Mouse (Mus musculus) cerebellum, adult 8-10 months (tissue): Measurements from ENCODE around the gene Tmem212.

ENCODE experiments used
- DNase-seq: peaks from one replicate; pipeline ENCODE4 v3.0.0; 2022

Tmem212 gene

DNA sequence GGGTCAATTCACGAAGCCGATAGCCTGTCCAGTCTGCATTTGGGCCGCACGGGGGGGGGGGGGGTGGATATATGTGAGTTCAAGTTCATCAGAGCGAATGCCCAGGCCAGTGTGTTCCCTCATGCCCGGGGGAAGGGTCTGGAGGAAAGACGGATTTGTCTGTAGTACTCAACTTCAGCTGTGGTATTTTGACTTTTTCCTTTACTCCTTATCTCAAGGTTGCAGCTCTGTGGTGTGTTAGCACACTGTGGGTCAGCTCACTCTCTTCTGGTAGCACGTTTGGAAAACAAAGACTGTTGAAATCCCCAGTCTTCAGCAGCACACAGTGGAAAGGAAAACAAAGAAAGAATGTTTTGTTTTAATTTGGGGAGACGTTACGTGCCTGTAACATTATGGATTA is 2.0 kb upstream of the Tmem212 start:
- no peak for DNase-seq

DNA sequence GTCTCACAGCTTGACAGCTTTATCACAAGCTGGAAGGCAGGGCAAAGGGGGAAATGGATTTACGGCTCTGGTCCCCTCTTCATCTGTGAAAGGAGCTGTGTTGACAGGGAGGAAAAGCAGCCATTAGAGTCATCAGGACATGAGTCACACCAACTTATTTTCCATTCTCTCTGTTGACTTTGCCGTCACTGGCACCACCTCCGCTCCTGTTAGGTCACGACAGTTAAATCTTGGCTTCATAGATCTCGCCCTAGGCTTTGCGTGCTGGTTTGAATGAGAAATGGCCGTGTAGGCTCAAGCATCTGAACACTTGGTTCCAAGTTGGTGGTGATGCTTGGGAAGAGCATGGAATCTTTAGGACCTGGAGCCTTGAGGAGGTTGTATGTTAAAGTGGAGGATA is 9.6 kb downstream of the Tmem212 start:
- DNase-seq, result no peak

DNA sequence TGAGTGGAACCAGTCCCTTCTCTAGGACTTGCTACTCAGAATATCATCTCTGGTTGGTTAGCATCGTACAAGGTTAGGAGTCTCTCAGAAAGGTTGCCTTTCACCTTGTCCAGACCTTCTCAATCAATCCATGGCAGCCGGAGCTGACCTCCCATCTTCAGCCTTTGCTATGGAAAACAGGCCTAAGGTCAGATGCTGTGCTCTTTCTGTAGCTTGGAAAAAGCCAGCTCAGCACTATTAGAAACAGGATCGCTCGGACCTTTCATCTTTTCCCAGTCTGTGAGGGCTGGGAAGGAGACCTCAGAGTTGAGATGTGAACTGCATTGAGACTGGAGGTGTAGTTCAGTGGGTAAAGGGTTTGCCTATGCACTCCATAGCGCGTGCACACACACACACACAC is 10.6 kb downstream of the Tmem212 start:
- no peak for DNase-seq

DNA sequence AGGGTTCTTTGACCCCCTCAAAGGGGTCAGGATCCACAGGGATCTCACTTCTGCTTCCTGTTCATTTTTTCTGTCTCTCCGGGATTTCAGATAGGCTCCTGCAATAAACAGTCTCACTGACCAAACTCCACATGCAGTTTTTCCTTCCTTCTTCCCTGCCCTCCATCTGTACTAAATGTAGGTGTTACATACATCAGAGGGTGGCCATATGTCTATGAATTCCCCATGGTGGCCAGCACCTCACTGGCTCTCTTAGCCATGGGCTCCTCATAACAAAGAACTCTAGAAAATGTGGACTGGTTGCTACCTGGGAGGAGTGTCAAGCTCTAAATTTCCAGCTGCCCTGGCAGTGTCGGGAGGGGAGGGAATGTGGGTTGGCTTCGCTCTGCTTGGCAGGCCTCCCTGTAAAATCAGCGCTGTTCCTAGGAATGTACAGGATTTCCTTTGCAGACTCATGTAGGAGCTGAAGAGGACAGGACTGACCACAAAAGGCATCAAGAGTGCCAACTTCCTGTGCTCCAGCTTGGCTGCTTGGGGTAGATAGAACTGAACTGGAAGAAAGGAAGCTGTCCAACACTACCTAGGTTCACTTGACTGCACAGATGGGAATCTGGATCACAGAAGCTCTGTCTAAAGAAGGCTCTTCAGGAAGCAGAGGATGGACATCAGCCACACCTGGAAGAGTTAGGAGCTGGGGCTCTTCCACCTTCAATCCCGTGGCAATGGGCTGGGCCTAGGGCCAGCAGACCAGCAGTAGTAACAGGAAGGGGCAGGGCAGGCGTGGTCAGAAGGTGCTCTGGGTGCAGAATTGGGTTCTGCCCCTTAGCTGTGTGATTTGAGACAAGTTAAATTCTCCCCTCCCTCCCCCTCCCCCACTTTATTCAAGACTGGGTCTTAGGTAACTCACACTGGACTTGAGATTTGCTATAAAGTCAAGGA is 14.0 kb downstream of the Tmem212 start:
- DNase-seq, result no peak

DNA sequence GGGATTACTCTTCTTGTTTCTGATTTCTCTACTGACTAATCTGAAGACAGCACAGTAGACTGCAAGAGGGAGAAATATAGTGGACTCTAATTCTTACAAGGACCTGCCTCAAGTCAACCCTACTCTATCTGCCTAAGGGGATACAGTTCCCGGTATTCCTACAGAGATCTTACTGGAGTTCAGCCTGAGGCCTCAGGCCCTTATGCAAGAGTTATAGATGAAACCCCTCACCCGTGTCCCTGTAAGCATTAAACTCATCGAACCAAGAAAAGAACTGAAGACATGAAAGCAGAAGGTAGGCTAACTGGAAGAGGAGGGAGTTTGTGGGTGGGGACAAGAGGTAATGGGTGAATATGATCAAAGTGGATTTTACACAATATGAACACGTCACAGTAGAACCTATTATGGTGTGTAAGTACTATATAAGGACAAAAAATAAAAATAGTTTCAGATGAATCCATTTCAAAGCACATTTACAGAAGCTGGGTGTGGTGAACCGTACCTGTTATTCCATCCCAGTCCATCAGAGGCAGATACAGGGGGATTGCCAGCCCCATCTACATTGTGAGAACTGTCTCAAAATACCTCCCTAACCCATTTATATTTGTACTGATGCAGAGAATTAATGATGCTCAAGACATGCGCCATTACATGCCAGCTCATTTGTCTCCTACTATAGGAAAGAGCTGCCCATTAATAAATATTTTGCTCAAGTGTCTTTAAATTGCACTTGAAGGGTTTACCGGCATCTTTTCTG is 17.1 kb downstream of the Tmem212 start:
- DNase-seq, result no peak

DNA sequence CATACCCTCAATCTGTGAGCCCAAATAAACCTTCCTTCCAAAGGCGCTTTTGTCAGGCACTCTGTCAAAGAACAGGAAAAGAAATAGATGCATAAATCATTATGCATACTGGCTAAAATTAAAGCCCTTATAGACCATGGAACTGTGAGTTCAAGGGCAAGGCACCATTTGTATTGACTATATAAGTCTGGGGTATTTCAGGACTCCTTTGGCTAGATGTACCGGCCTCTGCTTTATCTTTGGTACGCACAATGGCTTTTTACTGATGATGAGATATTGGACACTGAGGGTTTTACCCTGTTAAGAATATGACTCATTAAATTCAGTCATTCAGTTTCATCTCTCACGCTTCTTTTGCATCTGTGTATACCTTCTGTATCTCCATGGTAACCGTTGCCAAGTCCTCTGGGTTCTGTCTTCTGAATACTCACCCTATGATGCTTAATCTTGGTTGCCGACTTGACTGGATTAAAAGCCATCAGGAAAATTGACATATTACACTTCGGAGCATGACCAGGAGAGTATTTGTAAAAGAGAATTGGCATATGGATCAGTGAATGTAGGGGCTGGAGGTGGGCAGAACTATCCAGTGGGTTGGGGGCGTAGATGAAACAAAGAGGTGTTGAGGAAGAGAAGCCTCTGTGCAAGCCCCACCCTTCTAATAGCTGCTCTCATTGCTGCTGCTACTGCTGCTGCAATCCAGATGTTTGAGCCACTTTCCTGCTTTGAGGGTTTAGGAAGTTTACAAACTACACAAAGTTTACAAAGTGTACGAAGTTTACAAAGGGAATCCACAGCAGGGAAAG is 22.7 kb downstream of the Tmem212 start:
- DNase-seq, result no peak

DNA sequence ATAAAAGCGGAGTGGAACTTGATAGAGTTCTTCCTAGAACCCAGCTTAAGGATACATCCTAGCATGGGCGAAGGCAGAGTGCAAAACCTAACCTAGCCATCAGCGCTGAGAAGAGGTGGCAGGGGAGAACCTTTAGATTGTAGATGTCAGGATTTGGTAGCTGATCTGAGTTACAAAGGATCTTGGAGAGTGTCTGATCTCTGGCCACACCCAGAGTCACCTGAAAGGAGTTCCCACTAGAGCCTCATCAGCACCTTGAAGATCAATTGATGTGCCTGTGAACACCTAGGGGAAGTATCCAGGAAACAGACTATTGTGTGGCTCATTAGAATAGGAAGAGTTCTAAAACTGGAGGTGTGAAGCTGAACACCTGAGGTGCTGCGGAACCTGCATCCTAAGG is 23.7 kb downstream of the Tmem212 start:
- no peak for DNase-seq

DNA sequence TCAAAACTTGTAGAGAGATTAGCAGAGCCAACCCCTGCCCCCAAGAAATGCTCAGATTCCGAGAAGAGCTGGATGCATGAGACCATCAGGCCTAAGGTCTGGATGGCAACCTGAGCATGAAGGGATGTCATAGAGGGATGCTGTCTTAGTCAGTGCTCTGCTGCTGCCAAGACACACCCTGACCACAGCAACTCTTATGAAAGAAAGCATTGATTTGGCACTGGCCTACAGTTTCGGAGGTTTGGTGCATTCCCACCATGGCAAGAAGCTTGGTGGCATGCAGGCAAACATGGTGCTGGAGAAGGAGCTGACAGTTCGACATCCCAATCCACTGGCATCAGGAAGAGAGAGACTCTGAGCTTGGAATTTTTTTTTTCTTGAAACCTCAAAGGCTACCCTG is 24.3 kb downstream of the Tmem212 start:
- no peak for DNase-seq

DNA sequence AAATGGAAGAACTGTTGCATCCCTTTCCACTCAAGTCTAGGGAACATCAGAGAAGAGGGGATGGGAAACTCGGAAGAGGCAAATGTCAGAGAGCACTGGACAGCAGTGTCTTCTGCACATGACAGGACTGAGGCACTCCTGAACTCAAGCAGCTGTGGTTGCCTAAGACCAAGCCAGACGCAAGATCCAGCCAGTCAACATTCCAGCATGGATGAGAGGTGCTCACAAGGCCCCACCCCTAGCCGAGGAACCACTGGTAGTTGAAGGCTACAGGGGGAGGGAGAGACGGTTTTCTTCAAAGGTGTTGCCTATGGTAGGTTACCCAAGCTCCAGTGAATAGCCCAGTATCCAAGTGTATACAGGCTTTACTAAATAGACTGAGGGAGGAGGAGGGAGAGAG is 24.8 kb downstream of the Tmem212 start:
- no peak for DNase-seq

DNA sequence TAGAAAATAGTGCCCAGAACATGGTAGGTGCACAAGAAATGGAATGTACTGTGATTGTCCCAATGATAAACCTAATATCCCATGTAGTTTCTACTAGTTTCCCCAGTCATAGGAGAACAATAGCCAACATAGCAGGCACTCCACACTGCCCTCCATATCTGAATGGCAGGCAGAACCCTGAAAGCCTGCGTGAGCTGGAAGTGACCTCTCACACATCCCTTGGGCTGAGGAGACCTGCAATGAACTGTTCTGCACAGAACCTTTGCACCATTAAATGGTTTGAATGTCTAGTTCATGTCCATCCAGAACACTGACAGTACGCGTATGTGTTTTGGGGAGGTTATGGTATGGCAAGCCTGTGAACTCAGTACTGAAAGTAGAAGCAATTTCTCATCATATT is 27.5 kb downstream of the Tmem212 start:
- DNase-seq, result no peak

DNA sequence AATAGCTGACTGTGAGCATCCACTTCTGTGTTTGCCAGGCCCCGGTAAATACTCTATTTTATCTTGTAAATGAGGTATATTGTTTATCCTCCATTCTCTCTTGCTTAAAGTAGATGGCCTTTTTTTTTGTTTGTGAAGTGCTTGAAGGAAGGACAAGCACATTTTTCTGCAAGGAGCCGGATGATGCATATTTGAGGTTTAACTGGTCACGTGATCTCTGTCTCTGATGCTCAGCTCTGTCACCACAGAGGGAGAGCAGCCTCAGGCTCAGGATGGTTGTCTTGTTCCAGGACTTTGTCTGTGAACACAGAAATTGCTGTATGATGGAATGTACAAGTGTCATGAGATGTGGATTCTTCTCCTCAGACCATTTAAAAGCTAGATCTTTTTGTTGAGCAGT is 28.4 kb downstream of the Tmem212 start:
- no peak for DNase-seq

DNA sequence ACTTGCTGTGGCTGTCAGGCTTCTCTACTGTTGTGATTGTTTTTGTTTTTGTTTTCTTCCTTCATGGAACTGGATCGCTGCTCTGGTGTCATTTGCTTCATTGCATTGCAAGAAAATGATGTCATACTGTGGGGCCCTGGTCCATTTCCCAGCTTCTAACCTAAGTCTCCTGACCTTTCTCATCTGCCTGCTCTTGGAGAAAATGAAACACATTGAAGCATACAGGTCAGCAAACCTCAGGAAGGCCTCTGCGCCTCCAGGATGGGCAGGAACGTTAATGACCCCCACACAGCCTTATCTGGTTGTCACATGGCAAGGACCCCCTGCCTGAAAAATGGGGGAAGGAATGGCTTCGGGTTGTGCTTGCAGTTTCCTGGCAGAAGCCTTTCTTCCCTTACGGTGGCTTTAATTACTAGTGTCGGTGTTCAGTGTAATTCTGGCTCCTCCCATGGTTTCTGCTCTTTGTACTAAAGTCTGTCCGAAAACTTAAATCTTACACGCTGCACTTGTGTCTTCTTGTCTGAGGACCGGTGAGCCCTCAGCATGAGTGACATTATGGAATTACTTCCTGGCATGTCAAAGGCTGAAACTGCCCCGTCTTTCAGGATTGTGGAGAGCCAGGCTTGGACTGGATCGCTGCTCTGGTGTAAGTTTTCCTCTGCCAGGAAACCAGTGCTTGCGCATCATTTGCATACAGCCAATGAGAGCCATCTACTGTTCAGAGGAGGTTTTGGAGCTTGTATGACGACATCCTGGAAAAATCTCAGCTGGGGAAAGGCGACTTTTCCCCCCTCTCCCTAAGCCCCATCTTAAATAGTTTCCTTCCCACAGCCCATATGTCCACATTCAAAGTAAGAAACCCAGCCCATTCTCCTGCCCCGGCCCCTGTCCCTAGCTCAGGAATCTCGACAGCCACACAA is 33.1 kb downstream of the Tmem212 start:
- no peak for DNase-seq

DNA sequence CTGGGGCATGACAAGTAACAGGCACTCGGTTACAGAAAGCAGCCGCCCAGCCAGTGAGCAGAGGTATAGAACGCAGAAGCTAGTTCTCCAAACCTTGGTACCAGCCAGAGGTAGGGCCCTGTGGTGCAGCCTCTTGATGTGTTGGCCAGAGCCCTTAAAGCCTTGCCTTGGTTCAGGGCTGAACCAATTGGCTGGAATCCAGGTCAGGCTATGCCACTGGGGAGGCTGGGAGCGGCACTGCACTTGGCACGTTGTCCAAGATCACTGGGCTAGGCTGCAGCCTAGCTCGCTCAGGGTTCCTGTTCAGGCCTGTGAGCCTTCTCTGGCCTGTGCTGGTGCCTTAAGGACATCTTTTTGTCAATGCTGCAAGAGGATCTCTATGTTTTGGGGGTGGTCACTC is 34.6 kb downstream of the Tmem212 start:
- no peak for DNase-seq

DNA sequence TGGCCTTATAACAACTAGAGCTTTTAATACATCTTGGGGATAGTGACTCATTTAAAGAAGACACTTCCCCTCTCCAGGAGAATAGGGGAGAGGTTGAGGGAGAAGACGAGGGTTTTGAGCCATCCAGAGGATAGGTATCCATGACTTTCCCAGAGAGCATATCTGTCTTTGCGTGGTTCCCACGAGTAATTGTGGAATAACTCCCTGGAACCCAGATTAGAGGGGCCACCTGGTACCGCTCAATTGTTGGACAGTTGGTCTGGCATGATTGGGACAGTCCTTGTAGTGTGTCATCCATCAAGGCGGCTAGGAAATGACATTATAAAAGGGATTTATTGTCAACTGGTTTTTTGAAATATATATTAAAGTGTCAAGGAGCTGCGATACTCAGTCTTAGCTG is 35.1 kb downstream of the Tmem212 start:
- no peak for DNase-seq

DNA sequence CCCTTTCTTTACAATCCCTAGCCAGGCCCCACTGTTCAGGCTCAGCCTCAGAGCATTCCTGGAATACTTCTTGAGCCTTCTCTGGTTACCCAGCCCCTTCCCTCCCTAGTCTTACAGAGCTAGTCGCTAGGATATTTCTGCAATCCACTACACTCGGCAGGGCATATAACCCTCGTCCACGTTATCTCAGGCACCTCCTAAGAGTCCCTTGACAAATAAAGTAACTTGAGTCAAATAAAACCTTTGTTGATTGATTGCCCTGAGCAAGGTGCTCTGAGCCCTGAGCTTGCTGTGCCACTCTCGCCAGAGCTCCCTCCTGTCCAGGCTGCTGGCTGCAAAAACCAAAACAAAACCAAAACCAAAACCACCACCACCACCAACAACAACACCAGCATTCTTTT is 37.0 kb downstream of the Tmem212 start:
- no peak for DNase-seq

DNA sequence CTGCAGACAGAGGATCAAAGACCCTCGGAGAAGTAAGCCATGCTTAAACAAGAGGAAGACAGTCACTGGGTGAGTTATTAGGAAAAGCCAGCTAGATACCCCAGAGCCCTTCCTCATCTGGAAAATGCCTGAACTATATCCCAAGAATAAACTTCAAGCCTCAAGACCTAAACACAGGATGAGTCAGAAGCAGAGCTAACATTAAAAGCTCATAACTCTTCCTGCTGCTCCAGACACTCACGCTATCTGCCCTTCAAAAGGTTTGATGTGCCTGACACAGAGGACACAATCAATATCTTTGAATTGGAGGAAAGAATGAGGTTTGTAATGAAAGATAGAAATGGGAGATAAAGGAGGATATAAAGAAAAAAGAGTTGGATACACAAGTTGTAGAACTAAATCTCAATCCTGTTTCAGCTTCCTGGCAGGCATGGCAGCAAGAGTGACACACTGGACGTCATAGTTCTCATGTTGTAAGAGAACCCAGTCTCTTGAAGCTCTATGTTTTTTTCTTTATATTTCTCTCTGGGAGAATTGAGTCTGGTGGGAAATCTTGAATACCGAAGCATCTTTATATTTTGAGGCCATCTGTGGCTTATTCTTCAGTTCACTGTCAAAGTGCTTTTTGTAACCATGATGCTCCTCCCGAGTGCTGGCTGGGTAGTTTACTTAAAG is 37.6 kb downstream of the Tmem212 start:
- DNase-seq, result no peak

DNA sequence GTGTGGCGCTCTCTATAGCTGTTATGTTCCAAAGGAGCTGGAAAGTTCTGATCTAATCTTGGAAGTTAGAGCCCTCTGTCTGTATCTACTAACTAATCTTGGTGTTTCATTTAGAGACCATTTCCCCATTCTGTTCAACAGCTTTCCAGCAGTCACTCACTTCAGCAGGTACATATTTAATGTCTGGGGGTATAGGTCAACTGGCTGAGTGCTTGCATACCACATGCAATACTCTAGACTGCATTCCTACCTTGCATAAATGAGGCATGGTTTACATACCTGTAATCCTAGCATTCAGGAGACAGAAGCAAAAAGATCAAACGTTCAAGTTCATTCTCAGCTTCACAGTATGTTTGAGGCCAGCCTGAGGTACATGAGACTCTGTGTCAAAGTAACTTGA is 39.9 kb downstream of the Tmem212 start:
- DNase-seq, result no peak

DNA sequence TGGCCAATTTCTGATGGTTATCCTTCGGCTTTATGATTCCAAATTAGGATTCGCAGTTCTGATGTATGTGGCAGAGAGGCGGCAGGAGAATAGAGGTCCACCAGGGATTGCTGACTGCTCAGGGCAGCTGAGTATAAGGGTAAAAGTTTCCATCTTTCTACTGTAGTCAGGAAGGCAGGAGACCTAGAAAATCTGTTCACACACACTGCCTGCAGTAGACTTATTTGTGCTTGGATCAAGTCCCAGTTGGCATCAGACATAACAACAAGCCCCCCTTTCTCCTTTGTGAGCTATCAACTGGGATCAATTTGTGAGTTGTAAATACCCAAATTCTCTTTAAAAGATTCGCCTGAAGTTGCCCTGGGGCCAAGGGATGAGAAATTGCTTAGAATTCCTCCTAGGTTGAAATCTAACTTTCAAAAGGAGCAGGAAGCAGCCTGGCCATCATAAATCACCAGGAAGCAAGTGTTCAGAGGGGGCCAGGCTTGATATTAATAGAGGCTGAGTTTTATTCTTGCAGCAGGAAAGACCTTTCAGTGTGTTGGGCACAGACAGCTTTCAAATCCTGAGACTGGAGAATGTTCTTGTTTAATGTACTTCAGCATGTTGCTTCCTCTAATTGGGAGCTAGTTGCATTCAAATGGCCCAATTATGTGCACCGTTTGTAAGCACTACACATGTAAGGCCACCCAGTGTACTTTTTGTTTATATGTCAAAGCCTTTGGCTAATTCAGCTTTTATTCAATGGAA is 41.6 kb downstream of the Tmem212 start:
- DNase-seq, result no peak

DNA sequence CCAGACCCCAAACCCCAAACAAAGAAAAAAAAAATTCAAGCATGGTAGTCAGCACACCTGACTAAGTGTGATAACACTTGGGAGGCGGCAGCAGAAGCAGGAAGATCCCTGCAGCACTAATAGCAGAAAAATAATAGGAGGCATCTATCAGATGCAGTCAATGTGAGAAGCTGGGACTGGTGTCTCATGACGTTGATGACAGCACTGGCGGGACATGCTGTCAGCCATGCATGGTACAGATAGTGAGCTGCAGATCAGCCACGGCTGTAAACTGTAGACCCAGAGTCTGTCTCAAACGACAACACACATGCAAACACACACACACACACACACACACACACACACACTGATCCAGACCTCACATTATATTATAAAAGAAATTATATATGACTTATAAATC is 52.9 kb downstream of the Tmem212 start:
- DNase-seq, result no peak

DNA sequence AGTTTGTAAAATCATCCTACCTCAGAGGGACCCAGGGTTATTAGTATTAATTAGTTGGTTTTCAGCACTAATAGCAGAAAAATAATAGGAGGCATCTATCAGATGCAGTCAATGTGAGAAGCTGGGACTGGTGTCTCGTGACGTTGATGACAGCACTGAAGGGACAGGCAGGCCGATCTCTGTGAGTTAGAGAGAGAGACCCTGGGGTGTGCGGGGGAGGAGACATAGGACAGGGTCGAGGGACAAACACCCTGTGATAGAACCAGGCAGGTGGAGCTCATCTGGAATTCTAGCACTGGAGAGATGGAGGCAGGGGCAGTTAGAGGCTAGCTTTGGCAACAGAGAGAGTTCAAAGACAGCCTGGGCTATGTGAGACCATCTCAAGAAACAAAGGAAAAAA is 53.3 kb downstream of the Tmem212 start:
- DNase-seq, result no peak

DNA sequence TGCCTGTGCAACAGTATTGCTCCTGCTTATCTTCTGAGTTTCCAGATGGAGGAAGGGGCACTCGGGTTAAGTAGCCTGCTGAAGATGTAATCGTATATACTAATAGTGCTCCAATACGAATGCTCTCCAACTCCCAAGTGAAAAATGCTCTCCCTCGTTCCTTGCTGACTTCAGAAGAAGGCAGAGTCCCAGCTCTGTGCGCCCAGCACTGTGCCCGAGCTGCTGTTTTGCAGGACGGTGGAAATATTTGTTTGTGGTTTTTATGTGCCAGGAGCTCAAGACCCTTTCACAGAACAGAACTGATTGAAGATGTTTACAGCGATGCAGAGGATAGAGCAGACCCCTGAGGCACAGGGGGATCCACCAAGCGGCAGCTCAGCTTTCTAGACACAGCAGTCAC is 55.9 kb downstream of the Tmem212 start:
- DNase-seq, result no peak
